Mouse (Mus musculus): ENCODE measurements around the gene Lima1. TPM values are rescaled to one million over a fixed set of nuclear protein-coding genes. Genes with fewer than 3 reads are reported as not detected.
A peak's percentile ranks its signal among the peaks of the same experiment; 100 is the strongest.

Gene Lima1
- polyA plus RNA-seq, 1 experiment from 2014 or later, result 87.1 TPM

DNA sequence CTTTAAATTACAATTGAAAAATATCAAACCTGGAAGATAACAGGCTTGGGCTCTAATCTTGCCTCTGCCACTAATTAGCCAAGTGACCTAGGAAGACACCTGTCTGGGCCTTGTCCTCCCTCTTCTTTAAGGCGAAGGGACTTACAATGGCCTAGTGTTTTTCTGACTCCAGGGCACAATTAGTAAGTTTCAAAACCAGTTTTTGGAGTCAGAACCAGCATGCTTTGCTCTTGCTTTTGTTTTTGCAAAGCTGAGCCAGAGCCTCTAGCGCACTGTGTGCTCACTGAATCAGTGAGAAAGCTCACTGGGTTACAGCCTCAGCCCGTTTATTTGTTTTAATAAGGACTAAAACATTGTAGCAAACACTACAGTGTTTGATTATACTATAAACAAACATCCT, 20.1 kb downstream of the Lima1 start:
- Histone ChIP-seq H3K36me3 (no peaks in the 10 kb centered on the region), H3K9ac (no peak overlapping the region), H3K9me3 (replicated peaks) (no peaks in the 10 kb centered on the region), H3K27ac (replicated peaks) (no peak overlapping the region), H3K4me3 (replicated peaks) (no peak overlapping the region), H3K27me3 (no peaks in the 10 kb centered on the region), H3K4me2 (replicated peaks) (no peak overlapping the region), H3K4me1 (peaks cover 11% of the 10 kb centered on the region)
- ATAC-seq (ENCODE audit: insufficient number of reproducible peaks, low FRiP score, low TSS enrichment, low read depth), result no peak
- 51% methylated on average over 3 of the region's 3 CpGs for WGBS

DNA sequence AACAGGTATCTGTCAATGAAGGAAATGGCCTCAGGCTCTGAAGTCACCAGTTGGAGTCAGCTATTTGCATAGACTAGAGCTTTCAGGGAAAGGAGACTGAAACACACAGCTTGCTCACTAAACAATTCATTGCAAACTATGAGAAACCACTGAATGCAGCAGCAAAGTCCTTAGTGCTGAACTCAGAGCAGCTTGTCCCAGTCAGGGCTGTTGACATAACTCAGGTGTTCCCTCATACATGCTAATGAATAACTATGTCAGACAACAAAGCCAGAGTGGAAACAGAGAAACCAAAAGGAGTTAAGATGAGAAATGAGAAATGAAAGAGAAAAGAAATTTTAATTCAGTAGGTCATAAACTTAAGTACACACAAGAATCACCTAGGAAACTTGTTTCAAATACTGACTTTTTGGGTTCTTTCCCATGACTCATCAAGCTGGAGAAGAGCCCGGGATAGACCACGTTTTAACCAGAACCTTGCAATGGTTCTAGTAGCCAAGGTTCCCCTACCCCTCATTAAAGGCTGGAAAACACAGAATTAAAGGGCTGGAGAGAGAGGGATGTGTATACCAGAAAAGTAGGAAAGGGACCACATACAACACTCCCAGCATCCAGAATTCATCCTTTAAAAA, 22.5 kb downstream of the Lima1 start:
- ATAC-seq (ENCODE audit: insufficient number of reproducible peaks, low FRiP score, low TSS enrichment, low read depth), result no peak

DNA sequence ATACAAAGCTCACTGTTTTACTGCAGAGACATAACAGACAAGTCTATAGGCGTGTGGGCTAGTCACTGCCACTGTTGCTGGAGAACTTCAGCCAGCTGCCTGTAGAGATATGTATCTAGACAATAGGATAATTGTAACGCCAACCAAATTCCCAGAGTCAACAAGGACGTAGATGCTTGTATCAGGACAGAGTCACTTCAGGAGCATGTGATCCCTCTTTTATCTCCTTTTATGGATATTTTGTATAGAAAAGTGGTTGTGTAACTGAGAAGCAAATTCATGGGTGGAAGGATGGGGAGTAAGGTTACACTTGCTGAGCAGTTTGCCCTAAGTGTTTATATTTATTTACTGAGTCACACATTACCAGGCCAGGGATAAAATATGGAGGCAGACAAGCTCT, 25.0 kb downstream of the Lima1 start:
- no peaks in the 10 kb centered on the region for H3K27me3 ChIP-seq
- no peak overlapping the region for H3K4me3 ChIP-seq (replicated peaks)
- peaks cover 15% of the 10 kb centered on the region for H3K4me1 ChIP-seq
- WGBS, result 52% methylated on average over 3 of the region's 3 CpGs
- no peaks in the 10 kb centered on the region for H3K9me3 ChIP-seq (replicated peaks)
- H3K36me3 ChIP-seq, result no peaks in the 10 kb centered on the region
- ATAC-seq (ENCODE audit: insufficient number of reproducible peaks, low FRiP score, low TSS enrichment, low read depth), result no peak
- no peak overlapping the region for H3K9ac ChIP-seq
- no peak overlapping the region for H3K27ac ChIP-seq (replicated peaks)
- H3K4me2 ChIP-seq (replicated peaks), result no peak overlapping the region

More for the DNA sequence above, 22.5 kb downstream of the Lima1 start:
- no peak overlapping the region for H3K27ac ChIP-seq (replicated peaks)
- no peaks in the 10 kb centered on the region for H3K9me3 ChIP-seq (replicated peaks)
- H3K4me2 ChIP-seq (replicated peaks), result no peak overlapping the region
- peaks cover 16% of the 10 kb centered on the region for H3K4me1 ChIP-seq
- H3K9ac ChIP-seq, result no peak overlapping the region
- no peaks in the 10 kb centered on the region for H3K27me3 ChIP-seq
- H3K4me3 ChIP-seq (replicated peaks), result no peak overlapping the region
- 82% methylated on average over 2 of the region's 2 CpGs for WGBS
- H3K36me3 ChIP-seq, result no peaks in the 10 kb centered on the region

DNA sequence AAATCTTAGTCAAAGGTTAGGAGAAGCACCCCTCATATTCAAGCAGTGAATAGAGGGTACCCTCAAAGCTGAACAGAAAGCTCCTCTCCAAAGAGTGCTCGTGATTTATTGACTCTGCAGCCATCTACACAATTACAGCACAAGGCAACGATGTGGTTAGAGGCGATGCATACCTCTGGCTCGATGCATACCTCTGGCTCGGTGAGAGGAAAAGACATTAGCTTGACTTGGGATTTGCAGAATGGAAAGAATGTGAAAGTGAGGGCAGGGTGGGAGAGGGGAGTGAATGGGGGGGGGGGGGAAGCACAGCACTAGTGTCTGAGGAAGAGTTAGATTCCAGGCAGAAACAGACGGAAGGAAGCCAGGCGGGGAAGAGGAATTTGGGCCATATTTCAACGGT, 27.3 kb downstream of the Lima1 start:
- H3K36me3 ChIP-seq, result no peaks in the 10 kb centered on the region
- H3K27ac ChIP-seq (replicated peaks), result peak overlapping the region; percentile 82
- WGBS, result 15% methylated on average over 8 of the region's 8 CpGs
- H3K4me1 ChIP-seq, result peaks cover 15% of the 10 kb centered on the region
- H3K9me3 ChIP-seq (replicated peaks), result no peaks in the 10 kb centered on the region
- no peaks in the 10 kb centered on the region for H3K27me3 ChIP-seq
- peak; percentile 72; the same call in 1 of the 2 replicates for ATAC-seq (ENCODE audit: insufficient number of reproducible peaks, low FRiP score, low TSS enrichment, low read depth)
- H3K4me2 ChIP-seq (replicated peaks), result no peak overlapping the region
- H3K4me3 ChIP-seq (replicated peaks), result no peak overlapping the region
- H3K9ac ChIP-seq, result no peak overlapping the region

DNA sequence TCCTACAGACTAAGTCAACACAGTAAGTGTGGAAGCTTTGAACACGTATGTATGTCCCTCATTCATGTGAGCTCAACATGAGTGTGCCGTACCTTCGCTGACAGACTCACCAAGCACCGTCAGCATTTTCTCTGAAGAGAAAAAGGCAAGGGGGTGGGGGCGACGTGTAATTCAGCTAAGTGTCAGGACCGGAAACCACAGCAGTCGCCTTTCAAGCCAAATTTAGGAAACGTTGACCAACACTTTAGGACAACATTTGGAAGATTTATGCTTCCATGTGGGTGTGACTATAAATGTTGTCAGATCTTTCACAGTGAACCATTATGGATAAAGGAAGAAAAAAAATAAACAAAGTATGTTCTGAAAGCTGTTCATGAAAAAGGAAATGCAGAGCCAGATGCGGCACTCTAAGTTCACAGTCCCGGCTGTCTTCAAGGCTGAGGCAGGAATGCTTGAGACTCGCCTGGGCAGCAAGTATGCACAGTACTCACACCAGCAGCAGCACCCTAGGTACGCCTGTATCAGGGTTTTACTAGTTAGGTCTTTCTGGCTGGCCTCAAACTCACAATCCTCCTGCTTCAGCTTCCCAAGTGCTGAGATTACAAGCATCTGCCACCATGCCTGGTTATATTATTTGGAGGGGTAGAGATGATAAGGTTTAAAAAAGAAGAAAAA, 27.9 kb downstream of the Lima1 start:
- WGBS, result 52% methylated on average over 13 of the region's 13 CpGs
- H3K36me3 ChIP-seq, result no peaks in the 10 kb centered on the region
- H3K4me1 ChIP-seq, result peaks cover 15% of the 10 kb centered on the region
- H3K27ac ChIP-seq (replicated peaks), result peak overlapping the region; percentile 82
- ATAC-seq (ENCODE audit: insufficient number of reproducible peaks, low FRiP score, low TSS enrichment, low read depth), result no peak
- no peaks in the 10 kb centered on the region for H3K27me3 ChIP-seq
- H3K9ac ChIP-seq, result no peak overlapping the region
- H3K4me3 ChIP-seq (replicated peaks), result no peak overlapping the region
- H3K4me2 ChIP-seq (replicated peaks), result no peak overlapping the region
- no peaks in the 10 kb centered on the region for H3K9me3 ChIP-seq (replicated peaks)

DNA sequence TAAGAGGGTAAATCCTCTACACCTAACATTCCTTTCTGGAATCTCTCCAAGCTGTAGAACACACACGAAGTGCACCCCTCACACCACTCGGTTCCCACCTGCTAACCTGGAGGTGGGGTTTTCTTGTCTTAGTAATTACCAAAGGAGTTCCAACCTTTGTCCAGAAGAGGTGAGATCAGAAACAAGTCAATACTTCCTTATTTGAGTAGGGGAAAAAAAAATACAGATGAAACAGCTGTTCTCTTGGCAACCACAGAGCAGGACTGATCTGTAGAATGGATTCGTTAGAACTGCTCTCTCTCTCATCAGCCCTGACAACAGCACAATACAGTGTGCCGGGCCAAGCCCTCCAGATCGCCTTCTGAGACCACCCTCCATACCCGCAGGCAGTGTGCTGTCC, 28.6 kb downstream of the Lima1 start:
- H3K4me2 ChIP-seq (replicated peaks), result no peak overlapping the region
- no peak overlapping the region for H3K9ac ChIP-seq
- H3K27me3 ChIP-seq, result no peaks in the 10 kb centered on the region
- H3K9me3 ChIP-seq (replicated peaks), result no peaks in the 10 kb centered on the region
- no peak for ATAC-seq (ENCODE audit: insufficient number of reproducible peaks, low FRiP score, low TSS enrichment, low read depth)
- H3K36me3 ChIP-seq, result no peaks in the 10 kb centered on the region
- 0 out of 2 replicates have a peak overlapping the region, but pooled peaks have one; percentile 48 for H3K27ac ChIP-seq (replicated peaks)
- 41% methylated on average over 6 of the region's 6 CpGs for WGBS
- H3K4me3 ChIP-seq (replicated peaks), result no peak overlapping the region
- H3K4me1 ChIP-seq, result peaks cover 15% of the 10 kb centered on the region

DNA sequence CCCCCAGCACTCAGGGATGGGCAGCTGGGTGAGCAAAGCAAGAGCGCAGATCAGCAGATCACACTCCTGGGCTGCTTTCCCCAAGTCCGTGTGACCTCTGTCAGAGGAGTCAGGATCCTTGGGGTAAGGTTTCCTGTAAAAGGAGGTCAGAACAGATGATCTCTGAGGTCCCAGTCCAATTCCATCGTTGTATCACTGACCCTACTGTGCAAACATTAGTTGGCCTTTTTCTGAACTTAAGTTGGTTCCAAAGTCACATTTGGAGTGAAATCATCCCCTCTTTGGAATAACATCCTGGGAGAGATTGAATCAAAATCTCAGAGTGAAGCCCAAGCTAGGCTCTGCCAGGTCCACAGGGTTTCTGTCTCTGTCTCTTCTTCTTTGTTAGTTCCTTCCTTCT, 31.4 kb downstream of the Lima1 start:
- ATAC-seq (ENCODE audit: insufficient number of reproducible peaks, low FRiP score, low TSS enrichment, low read depth), result no peak
- WGBS, result 67% methylated on average over 3 of the region's 3 CpGs
- H3K4me1 ChIP-seq, result peaks cover 21% of the 10 kb centered on the region

DNA sequence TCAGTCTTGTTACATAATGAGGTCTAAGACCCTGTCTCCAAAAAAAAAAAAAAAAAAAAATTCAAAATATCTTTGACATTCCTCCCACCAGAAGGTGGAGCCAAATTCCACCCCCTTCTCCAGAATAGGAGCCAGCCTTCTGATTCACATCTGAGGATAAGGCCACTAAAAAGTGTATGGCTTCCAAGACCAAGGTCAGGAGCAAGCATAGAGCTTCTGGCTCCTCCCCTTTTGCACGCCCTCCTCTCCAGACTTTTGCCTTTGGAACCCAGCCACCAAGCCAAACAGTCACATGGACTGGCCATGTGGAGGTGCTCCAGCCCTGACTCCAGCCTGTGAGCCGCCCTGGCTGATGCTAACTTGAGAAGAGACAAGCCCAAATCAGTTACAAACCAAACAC, 35.3 kb downstream of the Lima1 start:
- Histone ChIP-seq H3K4me1 (peaks cover 24% of the 10 kb centered on the region; the same call in 1 of the 2 replicates), H3K27me3 (no peaks in the 10 kb centered on the region), H3K4me3 (replicated peaks) (no peak overlapping the region), H3K9ac (no peak overlapping the region), H3K27ac (replicated peaks) (no peak overlapping the region), H3K4me2 (replicated peaks) (no peak overlapping the region), H3K9me3 (replicated peaks) (no peaks in the 10 kb centered on the region), H3K36me3 (no peaks in the 10 kb centered on the region)
- 91% methylated on average over 2 of the region's 2 CpGs for WGBS
- ATAC-seq (ENCODE audit: insufficient number of reproducible peaks, low FRiP score, low TSS enrichment, low read depth), result no peak

More for the DNA sequence above, 31.4 kb downstream of the Lima1 start:
- no peak overlapping the region for H3K27ac ChIP-seq (replicated peaks)
- H3K36me3 ChIP-seq, result no peaks in the 10 kb centered on the region
- no peak overlapping the region for H3K4me2 ChIP-seq (replicated peaks)
- no peaks in the 10 kb centered on the region for H3K27me3 ChIP-seq
- H3K4me3 ChIP-seq (replicated peaks), result no peak overlapping the region
- H3K9ac ChIP-seq, result no peak overlapping the region
- no peaks in the 10 kb centered on the region for H3K9me3 ChIP-seq (replicated peaks)

DNA sequence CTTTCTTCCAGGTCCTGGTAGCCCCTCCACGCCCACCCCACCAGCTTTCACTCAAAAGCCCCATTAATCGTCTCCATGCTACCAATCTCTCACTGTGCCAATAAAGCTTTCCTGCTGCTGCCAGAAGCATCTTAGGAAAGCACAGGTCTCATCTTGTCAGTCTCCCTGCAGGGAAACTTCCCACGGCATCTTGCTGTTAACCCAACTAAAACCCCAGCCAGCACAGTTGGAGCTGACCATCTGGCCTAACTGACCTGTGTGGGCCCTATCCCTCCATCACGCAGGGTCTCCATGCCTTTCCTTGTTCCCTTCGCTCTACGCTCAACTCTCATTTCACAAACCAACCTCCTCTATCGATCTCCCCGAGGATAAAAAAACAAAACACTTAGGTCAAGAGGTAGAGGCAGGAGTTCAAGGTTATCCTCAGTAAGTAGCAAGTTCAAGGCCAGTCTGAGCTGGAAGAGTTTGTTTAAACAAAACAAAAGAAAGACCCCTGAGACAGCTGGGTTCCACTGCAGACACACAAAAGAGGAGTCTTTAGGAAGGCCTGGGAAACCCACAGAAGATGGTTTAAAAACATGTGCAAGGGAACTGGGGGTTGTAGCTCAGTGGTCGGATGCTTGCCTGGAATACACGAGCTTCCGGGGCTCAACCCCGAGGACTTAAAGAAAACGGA, 36.0 kb downstream of the Lima1 start:
- Histone ChIP-seq H3K9me3 (replicated peaks) (no peaks in the 10 kb centered on the region), H3K36me3 (no peaks in the 10 kb centered on the region), H3K27ac (replicated peaks) (no peak overlapping the region), H3K4me1 (peaks cover 25% of the 10 kb centered on the region; the same call in 1 of the 2 replicates), H3K4me2 (replicated peaks) (no peak overlapping the region), H3K9ac (no peak overlapping the region), H3K27me3 (no peaks in the 10 kb centered on the region), H3K4me3 (replicated peaks) (no peak overlapping the region)
- no peak for ATAC-seq (ENCODE audit: insufficient number of reproducible peaks, low FRiP score, low TSS enrichment, low read depth)
- WGBS, result 72% methylated on average over 13 of the region's 13 CpGs

DNA sequence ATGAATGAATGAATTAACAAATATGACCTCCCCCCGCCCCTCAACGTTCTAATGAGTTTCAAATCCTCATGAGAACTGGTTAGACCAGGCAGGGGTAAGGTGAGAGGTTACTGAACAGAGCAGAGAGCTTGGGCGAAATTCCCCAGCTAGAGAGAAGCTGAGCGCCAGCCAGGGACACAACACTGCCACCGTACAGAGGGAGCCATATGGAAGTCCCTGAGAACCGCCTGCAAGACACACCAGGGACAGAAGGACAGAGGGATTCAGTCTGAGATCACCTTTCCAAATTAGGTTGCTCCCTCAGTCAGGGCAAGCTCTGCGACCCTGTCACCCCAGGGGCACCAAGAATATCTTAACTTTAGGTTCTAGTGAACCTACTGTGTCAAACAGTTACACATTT, 37.7 kb downstream of the Lima1 start:
- Histone ChIP-seq H3K27me3 (no peaks in the 10 kb centered on the region), H3K4me2 (replicated peaks) (no peak overlapping the region), H3K4me1 (peaks cover 26% of the 10 kb centered on the region; the same call in 1 of the 2 replicates), H3K9me3 (replicated peaks) (no peaks in the 10 kb centered on the region), H3K36me3 (no peaks in the 10 kb centered on the region), H3K27ac (replicated peaks) (peak overlapping the region; percentile 28; the same call in 1 of the 2 replicates), H3K9ac (no peak overlapping the region), H3K4me3 (replicated peaks) (no peak overlapping the region)
- ATAC-seq (ENCODE audit: insufficient number of reproducible peaks, low FRiP score, low TSS enrichment, low read depth), result no peak
- 56% methylated on average over 7 of the region's 7 CpGs for WGBS

DNA sequence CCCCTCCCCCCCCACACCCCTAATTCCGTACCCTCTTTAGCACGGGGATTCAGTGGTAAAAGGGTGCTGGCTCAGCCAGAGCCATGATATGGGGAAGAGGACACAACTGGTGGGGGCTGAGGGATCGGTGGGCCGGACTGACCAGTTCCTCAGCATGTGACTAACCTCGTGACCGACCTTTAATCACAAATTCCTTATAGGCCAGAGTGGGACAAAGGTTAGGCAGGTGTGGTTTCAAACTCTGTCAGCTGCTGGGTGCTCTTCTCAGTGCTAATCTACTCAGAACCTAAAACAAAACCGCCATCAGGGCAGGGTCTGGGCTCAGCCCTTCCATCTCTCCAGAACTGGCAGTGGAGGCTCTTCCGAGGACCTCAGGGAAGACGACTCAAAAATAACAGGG, 40.1 kb downstream of the Lima1 start:
- ATAC-seq (ENCODE audit: insufficient number of reproducible peaks, low FRiP score, low TSS enrichment, low read depth), result no peak
- H3K27ac ChIP-seq (replicated peaks), result peak overlapping the region; percentile 58
- WGBS, result 49% methylated on average over 9 of the region's 9 CpGs
- no peaks in the 10 kb centered on the region for H3K9me3 ChIP-seq (replicated peaks)
- H3K9ac ChIP-seq, result no peak overlapping the region
- no peak overlapping the region for H3K4me3 ChIP-seq (replicated peaks)
- peaks cover 34% of the 10 kb centered on the region; the same call in 1 of the 2 replicates for H3K4me1 ChIP-seq
- no peaks in the 10 kb centered on the region for H3K36me3 ChIP-seq
- H3K27me3 ChIP-seq, result no peaks in the 10 kb centered on the region
- no peak overlapping the region for H3K4me2 ChIP-seq (replicated peaks)
